Mouse (Mus musculus): ENCODE measurements around the gene Cyth3. TPM values are rescaled to one million over a fixed set of nuclear protein-coding genes. Genes with fewer than 3 reads are reported as not detected.

Gene Cyth3
- polyA plus RNA-seq, 1 experiment from 2014 or later = 21.1 TPM

DNA sequence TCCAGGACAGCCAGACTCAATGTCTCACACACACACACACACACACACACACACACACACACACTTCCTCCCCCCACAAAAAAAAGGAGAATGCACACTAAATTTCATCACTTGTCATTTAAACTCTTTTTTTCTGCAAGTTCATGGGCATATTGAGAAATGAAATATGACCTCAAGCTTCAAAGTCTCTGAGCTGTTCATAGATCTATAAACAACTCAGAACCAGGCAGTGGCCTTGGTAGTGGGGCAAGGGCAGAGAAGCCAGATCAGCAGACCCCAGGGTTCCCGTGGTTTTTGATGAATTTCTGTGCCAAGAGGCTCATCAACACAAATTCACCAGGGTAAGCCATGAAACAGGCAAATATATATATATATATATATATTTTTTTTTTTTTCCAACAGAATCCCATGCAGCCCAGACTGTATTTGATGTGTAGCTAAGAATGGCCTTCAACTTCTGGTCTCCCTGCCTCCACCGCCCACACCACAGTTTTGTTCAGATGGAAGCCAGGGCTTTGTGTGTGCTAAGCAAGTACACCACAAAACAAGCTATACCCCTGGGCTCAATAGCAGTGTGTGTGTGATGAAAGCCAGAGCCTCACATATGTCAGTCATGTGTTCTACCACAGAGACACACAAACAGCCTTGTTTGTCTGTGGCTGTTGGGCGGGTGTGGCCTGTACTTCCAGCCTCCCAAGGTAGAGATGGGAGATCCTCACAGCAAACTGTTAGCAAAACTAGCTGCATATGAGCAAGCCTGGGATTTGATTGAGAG, 27.8 kb upstream of the Cyth3 start:
- ATAC-seq = no peak
- Histone ChIP-seq H3K9ac (ENCODE audit: low read depth, low read length) (no peak overlapping the region), H3K4me2 (replicated peaks; ENCODE audit: low read depth) (no peak overlapping the region), H3K4me3 (ENCODE audit: low read depth, low read length) (no peak overlapping the region), H3K4me1 (replicated peaks; ENCODE audit: control insufficient read depth, insufficient read depth, low read length) (no peaks in the 10 kb centered on the region), H3K9me3 (ENCODE audit: control insufficient read depth) (peaks cover 8% of the 10 kb centered on the region), H3K27me3 (replicated peaks; ENCODE audit: control insufficient read depth, insufficient read depth, low read length) (no peaks in the 10 kb centered on the region), H3K36me3 (ENCODE audit: control insufficient read depth, insufficient read depth) (no peaks in the 10 kb centered on the region), H3K27ac (ENCODE audit: low read depth, low read length) (no peak overlapping the region)
- no peak for TF ChIP-seq CTCF (IDR thresholded peaks at IDR 0.05; ENCODE audit: low read depth)
- WGBS = 82% methylated on average over 3 of the region's 3 CpGs

DNA sequence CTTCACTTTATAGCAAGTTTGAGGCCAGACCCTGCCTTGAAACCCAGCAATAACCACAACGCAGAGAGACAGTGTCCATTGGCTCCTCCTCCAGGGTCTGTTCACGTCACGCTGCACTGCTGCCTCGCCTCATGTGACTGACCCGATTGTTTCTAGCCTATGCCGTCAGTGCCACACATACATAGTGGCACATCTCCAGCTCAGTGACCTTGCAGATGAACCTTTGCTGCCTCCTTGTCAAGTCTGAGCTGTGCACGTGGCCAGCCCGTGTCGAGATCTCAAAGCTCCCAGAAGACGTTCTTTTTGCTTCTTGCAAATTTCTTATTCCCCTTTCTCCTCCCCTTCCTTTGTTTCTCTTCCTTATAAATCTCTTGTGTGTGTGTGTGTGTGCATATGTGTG, 20.2 kb upstream of the Cyth3 start:
- no peak overlapping the region for H3K27ac ChIP-seq (ENCODE audit: low read depth, low read length)
- TF ChIP-seq CTCF (IDR thresholded peaks at IDR 0.05; ENCODE audit: low read depth) = no peak
- no peak overlapping the region for H3K9ac ChIP-seq (ENCODE audit: low read depth, low read length)
- no peaks in the 10 kb centered on the region for H3K36me3 ChIP-seq (ENCODE audit: control insufficient read depth, insufficient read depth)
- no peaks in the 10 kb centered on the region for H3K4me1 ChIP-seq (replicated peaks; ENCODE audit: control insufficient read depth, insufficient read depth, low read length)
- H3K27me3 ChIP-seq (replicated peaks; ENCODE audit: control insufficient read depth, insufficient read depth, low read length) = no peaks in the 10 kb centered on the region
- 58% methylated on average over 10 of the region's 10 CpGs for WGBS
- no peak for ATAC-seq
- H3K4me3 ChIP-seq (ENCODE audit: low read depth, low read length) = no peak overlapping the region
- no peak overlapping the region for H3K4me2 ChIP-seq (replicated peaks; ENCODE audit: low read depth)
- H3K9me3 ChIP-seq (ENCODE audit: control insufficient read depth) = no peaks in the 10 kb centered on the region

DNA sequence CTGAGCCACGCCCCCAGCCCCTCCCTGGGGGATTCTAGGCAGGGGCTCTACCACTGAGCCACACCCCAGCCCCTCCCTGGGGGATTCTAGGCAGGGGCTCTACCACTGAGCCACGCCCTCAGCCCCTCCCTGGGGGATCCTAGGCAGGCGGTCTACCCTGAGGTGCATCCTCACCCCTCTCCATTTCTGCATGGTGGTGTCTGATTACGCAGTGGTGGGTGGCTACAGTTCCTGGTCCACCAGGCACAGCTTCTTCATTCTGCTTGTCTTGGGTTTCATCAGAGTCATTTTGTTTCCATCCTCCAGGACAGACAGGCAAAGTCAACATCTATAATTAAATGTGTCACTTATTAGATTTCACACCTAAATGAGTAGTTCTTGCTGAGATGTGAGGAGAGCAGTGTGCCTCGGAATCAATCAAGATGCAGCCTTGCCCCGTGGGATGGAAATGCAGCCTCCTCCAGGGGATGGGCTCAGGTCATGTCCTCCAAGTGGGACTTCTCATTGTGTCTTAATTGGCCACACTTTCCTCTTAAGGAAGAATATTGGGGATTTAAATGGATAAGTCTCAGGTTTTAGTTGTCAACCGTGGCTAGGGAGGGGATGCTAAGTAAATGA, 18.0 kb upstream of the Cyth3 start:
- Histone ChIP-seq H3K27me3 (replicated peaks; ENCODE audit: control insufficient read depth, insufficient read depth, low read length) (no peaks in the 10 kb centered on the region), H3K4me2 (replicated peaks; ENCODE audit: low read depth) (no peak overlapping the region), H3K9me3 (ENCODE audit: control insufficient read depth) (no peaks in the 10 kb centered on the region), H3K4me3 (ENCODE audit: low read depth, low read length) (no peak overlapping the region), H3K27ac (ENCODE audit: low read depth, low read length) (no peak overlapping the region), H3K9ac (ENCODE audit: low read depth, low read length) (no peak overlapping the region), H3K36me3 (ENCODE audit: control insufficient read depth, insufficient read depth) (no peaks in the 10 kb centered on the region), H3K4me1 (replicated peaks; ENCODE audit: control insufficient read depth, insufficient read depth, low read length) (no peaks in the 10 kb centered on the region)
- ATAC-seq = no peak
- no peak for TF ChIP-seq CTCF (IDR thresholded peaks at IDR 0.05; ENCODE audit: low read depth)
- 75% methylated on average over 7 of the region's 7 CpGs for WGBS

DNA sequence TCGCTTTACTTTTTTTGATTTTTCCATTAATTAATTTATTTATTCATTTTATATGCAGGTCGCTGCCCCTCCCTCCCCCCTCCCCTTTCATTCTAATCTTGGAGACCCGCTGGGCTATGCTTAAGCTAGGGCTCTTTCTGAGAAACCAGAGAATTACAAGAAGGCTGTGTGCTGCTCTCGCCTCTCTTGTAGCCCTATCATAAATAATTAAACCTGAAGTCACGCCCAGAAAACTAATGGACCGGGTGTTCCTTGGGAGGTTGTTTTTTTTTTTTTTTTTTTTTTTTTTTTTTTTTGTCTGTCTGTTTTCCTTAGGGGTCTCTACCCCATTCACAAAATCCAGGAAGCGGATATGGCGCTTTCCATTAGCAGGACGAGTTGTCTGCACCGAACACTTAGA, 15.5 kb upstream of the Cyth3 start:
- Histone ChIP-seq H3K4me1 (replicated peaks; ENCODE audit: control insufficient read depth, insufficient read depth, low read length) (no peaks in the 10 kb centered on the region), H3K4me2 (replicated peaks; ENCODE audit: low read depth) (no peak overlapping the region), H3K36me3 (ENCODE audit: control insufficient read depth, insufficient read depth) (no peaks in the 10 kb centered on the region), H3K9me3 (ENCODE audit: control insufficient read depth) (no peaks in the 10 kb centered on the region), H3K27ac (ENCODE audit: low read depth, low read length) (no peak overlapping the region), H3K27me3 (replicated peaks; ENCODE audit: control insufficient read depth, insufficient read depth, low read length) (no peaks in the 10 kb centered on the region), H3K9ac (ENCODE audit: low read depth, low read length) (no peak overlapping the region), H3K4me3 (ENCODE audit: low read depth, low read length) (no peak overlapping the region)
- WGBS = 73% methylated on average over 10 of the region's 10 CpGs
- no peak for TF ChIP-seq CTCF (IDR thresholded peaks at IDR 0.05; ENCODE audit: low read depth)
- ATAC-seq = no peak

DNA sequence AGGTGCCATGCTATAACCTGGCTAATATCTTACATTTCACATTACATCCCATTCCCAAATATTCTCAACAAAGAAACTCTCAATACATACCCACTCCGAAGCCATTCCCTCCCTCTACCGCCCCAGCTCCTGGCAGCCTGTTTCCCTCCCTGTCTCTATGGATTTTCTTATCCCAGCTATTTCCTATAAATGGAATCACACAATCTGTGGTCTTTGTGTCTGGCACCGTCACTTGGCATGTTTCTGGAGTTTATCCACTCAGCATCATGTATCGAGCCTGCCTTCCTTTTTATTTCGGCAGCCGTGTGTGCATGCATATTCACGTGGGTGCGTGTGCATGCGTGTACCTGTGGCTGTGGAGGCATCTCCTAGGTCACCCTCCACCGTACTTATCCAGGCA, 14.1 kb upstream of the Cyth3 start:
- Histone ChIP-seq H3K27ac (ENCODE audit: low read depth, low read length) (no peak overlapping the region), H3K4me2 (replicated peaks; ENCODE audit: low read depth) (no peak overlapping the region), H3K4me1 (replicated peaks; ENCODE audit: control insufficient read depth, insufficient read depth, low read length) (no peaks in the 10 kb centered on the region), H3K9ac (ENCODE audit: low read depth, low read length) (no peak overlapping the region), H3K9me3 (ENCODE audit: control insufficient read depth) (no peaks in the 10 kb centered on the region), H3K27me3 (replicated peaks; ENCODE audit: control insufficient read depth, insufficient read depth, low read length) (no peaks in the 10 kb centered on the region), H3K36me3 (ENCODE audit: control insufficient read depth, insufficient read depth) (no peaks in the 10 kb centered on the region), H3K4me3 (ENCODE audit: low read depth, low read length) (no peak overlapping the region)
- WGBS = 93% methylated on average over 10 of the region's 10 CpGs
- TF ChIP-seq CTCF (IDR thresholded peaks at IDR 0.05; ENCODE audit: low read depth) = no peak
- no peak for ATAC-seq

DNA sequence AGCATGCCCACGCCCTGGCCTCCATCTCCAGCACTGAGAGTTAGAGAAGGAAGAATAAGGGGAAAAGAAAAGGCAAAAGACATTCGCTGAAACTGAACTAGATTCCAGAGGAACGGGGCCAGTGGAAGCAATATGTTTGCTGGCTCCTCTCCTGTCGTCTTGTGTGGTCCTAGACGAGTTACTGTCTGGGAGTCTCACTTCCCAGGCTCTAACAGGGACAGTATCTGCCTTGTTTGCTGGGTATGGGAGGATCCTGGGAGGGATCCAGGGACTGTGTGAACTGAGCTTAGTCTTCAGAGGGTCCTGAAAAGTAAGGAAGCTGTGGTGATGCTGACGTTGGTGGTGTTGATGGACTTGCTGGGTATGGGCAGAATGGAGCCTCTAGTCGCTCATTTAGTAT, 10.3 kb upstream of the Cyth3 start:
- Histone ChIP-seq H3K27me3 (replicated peaks; ENCODE audit: control insufficient read depth, insufficient read depth, low read length) (no peaks in the 10 kb centered on the region), H3K9ac (ENCODE audit: low read depth, low read length) (no peak overlapping the region), H3K4me2 (replicated peaks; ENCODE audit: low read depth) (no peak overlapping the region), H3K9me3 (ENCODE audit: control insufficient read depth) (no peaks in the 10 kb centered on the region), H3K4me1 (replicated peaks; ENCODE audit: control insufficient read depth, insufficient read depth, low read length) (no peaks in the 10 kb centered on the region), H3K4me3 (ENCODE audit: low read depth, low read length) (no peak overlapping the region), H3K36me3 (ENCODE audit: control insufficient read depth, insufficient read depth) (no peaks in the 10 kb centered on the region), H3K27ac (ENCODE audit: low read depth, low read length) (no peak overlapping the region)
- no peak for TF ChIP-seq CTCF (IDR thresholded peaks at IDR 0.05; ENCODE audit: low read depth)
- no peak for ATAC-seq
- WGBS = 81% methylated on average over 7 of the region's 7 CpGs

Measured in intestine, postnatal 0 days (tissue).